Mouse (Mus musculus) frontal cortex, adult 2 months (tissue): ENCODE results near the gene Med17. TPM values are rescaled to one million over a fixed set of nuclear protein-coding genes. Genes with fewer than 3 reads are reported as not detected.
"Not testable (repeated sequence)": the region's sequence is repeated elsewhere in the genome, so short reads cannot be mapped to it uniquely, and the experiment has no call there.

Experiments used
- DNase-seq, 2 experiments: peaks; one replicate each; pipeline ENCODE4 v3.0.0; 2022; ENCODE audit warnings: low spot score in 1 of 2; ENCODE audit errors: extremely low spot score in 1 of 2
- polyA plus RNA-seq: library from polyadenylated mRNA; depleted of rRNA; stranded (reverse); fragments of >200 nt; gene quantifications from 2 replicates; pipeline ENCODE4 v1.2.3, GENCODE M21; 2012; rRNA removed

The Med17 gene
- polyA plus RNA-seq: 44.0 and 48.7 TPM in 2 replicates

DNA sequence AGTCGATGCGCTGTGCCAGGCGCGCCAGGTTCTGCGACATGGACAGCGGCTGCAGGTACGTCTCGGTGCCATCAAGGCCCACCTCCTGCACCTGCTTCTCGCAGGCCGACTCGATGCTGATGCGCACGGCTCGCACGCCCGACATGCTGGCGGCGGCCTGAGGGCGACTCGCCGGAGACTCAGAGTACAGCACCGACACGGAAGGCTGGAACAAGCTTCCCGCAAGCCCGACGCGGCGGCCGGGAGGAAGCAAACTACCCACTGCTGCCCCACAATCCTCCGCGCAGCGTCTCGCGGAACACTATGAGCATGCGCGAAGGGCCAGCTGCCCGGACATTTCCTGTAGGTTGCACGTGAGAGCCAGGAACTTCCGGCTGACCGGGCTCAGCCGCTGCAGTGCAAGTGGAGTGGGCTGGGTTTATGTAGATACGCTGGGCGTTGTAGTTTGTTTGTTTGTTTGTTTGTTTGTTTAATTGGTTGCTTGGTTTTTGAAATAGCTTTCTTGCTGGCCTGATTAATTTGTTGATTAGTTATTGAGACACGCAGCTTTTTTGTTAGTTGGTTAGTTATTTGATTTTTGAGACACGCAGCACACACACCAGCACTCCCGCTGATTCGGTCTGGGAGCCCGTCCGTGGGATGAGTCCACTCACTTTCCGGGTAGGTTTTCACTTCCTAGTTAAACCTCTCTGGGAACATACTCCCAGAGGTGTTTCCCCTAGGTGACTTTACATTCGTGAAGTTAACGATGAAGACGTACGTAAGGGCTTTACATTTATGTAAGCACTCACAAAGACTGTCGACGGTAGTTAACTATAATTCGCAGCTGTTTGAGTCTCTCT lies at the start of gene Med17:
Gene Med17, minus strand, starts transcription at position 283 of the 842 bp plus-strand sequence.
- peak; percentile 88 to 97 for DNase-seq

DNA sequence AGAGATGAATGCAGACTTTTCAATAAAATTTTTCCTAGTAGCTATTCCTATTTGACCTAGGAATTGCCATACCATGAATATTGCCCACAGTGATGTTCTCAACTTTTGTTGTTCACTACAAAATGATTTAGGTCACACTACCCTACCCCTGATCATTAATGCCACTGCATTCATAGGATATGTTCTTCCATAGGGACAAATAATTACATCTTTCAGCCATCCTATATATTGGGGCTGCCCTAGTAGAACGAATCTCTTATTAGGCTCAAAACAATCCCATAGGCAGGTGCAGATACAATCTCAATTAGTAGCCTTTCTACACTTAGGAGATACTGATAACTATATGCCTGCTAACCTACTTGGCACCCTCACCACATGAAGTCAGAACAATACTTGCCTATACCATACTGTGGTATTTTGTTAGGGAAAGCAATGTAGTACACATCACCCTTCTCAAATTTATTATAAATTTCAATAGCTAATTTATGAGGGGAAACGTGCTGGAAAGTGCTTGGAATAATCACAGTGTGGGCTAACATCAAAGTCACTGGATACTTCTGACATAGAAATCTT lies 38.5 kb upstream of the Med17 start:
- DNase-seq: no peak

- DNase-seq: no peak
Measured at GRCm38 (mm10) chr9:15317223-15318169, 37.8 kb upstream of the Med17 start.

- not testable (repeated sequence) for DNase-seq
Measured at GRCm38 (mm10) chr9:15316296-15316695, 36.6 kb upstream of the Med17 start.

GRCm38 (mm10) chr9:15314619-15315018 lies 34.9 kb upstream of the Med17 start:
- no peak for DNase-seq

DNA sequence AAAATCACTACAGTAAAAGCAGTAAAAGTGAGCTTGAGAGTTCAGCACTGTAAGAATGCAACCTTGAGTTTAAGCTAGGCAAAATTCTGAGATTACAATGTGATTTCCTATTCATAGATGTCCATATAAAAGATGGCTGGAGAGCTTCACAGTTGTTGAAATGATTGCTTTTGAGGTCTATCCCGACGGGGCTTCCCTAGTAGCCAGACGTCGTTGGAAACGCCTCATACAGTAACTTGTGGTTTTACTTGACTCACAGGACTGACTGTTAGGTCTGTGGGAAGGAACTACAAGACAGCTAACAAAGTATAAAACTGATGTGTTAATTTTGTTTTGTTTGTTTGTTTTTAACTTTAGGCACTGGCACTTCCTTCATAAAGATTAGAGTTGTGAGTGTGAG lies 33.9 kb upstream of the Med17 start:
- no peak for DNase-seq

DNA sequence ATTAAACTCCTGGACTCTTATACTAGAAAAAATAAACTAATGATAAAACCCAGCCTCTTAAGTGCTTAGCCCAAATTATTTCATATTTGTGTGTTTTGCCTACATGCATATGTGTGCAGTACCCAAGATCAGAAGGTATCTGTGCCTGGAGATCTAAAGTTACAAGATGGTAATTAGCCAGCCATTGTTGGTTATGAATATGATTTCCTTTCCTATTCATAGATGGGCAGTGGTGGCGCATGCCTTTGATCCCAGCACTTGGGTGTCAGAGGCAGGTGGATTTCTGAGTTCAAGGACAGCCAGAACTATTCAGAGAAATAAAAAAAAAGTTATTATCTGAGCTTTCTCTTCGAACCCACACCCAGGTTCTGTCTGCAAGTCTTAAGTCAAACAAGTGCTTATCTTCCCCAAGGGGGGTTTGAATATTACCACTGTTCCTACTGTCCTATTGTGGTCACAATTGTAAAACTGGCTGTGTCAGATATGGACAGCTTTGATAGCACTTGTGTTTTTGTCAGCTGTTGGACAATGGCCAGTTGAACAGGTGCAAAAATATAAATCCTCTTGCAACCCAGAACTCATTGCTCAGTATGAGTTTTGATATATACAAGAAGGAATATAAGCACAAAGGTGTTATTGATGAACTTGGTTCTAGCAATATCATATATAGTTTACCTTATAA lies 32.5 kb upstream of the Med17 start:
- no peak for DNase-seq

- DNase-seq: no peak
Measured at GRCm38 (mm10) chr9:15310179-15310578, 30.4 kb upstream of the Med17 start.

DNA sequence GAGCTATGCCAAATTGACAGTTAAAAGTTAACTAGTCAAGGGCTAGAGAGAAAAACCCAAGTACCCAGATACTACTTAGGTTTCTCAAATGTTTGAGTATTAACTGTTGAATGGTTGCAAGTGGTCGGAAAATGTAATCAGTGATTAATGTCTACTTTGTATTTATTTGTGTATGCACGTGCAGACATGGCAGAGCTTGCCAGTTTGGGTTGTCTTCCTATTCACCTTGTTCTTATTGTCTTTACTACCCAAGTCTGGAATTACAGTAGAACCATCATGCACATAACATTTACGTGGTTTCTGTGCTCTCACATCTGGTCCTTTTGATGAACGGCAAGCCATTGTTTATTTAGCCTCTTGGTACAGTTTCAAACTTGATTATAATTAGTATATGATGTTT lies 29.7 kb upstream of the Med17 start:
- no peak for DNase-seq

- DNase-seq: no peak
Measured at GRCm38 (mm10) chr9:15308254-15308653, 28.5 kb upstream of the Med17 start.

- no peak for DNase-seq
Measured at GRCm38 (mm10) chr9:15307257-15307656, 27.5 kb upstream of the Med17 start.

DNA sequence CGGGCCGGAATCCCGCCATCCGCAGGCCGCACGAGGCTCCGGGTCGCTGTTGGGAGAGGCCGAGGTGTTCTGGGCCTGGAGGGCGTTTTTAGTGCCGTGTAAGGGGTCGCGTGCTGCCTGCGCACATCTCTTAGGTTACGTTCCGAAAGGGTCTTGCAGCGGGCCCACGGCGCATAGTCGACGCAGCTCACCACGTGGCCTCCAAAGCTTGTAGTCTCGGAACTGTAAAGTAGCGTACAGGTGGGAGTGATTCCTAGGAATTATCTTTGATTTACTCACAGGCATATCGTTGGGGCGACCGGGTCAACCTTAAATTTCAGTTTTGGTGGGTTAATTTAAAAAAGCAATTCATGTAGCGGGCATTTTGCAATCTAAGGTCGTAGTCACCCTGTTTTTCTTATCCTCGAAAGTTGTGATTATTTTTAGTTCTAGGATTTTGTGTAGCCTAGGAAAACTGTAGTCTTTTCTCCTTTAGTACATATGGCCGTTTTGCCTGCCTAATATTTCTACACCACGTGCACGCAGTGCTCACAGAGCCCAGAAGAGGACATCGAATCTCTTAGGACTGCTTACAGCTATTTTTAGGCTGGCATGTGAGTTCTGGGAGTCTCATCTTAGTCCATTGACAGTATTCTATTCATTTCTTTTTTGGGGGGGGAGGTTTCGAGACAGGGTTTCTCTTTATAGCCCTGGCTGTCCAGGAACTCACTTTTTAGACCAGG lies 26.8 kb upstream of the Med17 start, which contains the start of gene 4931406C07Rik:
Gene 4931406C07Rik, minus strand, starts transcription at position 51 of the 722 bp plus-strand sequence.
- DNase-seq: peak in 1 of 2 experiments; percentile 35

GRCm38 (mm10) chr9:15305503-15306397 lies 26.0 kb upstream of the Med17 start, which contains the start of gene Taf1d:
TSS of gene Taf1d (plus strand) at chr9:15306214.
- DNase-seq: peak; percentile 91 to 97

DNA sequence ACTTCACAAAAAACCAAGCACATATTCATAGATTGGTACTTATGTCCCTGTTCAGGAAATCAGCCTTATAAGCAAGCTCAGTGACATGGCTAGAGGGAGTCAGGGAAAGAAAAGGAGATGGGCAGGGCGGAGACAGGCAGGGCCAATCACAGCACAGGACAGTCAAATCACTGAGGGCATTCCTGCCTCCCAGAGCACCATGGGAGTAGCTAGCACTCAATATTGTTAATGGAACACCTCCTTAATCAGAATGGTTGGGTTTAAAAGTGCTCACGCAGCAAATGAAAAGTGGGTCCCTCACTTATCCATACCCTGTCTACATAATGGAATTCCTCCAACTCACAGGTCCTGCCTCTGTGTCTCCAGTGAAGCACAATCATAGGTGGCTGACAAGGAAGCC lies 23.1 kb upstream of the Med17 start:
- no peak for DNase-seq

- not testable (repeated sequence) for DNase-seq
Measured at GRCm38 (mm10) chr9:15302006-15302405, 22.3 kb upstream of the Med17 start.

GRCm38 (mm10) chr9:15301399-15301798 lies 21.7 kb upstream of the Med17 start:
- no peak for DNase-seq

DNA sequence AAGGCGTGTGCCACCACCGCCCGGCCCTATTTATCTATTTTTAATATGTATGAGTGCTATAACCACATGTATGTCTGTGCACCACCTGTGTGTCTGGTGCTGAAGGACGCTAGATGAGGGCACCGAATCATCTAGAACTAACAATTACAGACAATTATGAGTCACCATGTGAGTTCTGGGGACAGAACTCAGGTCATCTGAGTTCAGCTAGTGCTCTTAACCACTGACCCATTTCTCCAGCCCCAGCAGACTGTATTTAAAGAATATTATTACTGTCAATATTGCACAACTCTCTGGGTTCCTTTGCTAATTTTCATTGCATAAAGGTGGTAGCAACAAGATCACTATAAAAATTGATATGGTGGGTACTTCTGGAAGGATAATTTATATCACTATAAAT lies 20.3 kb upstream of the Med17 start:
- DNase-seq: no peak

DNA sequence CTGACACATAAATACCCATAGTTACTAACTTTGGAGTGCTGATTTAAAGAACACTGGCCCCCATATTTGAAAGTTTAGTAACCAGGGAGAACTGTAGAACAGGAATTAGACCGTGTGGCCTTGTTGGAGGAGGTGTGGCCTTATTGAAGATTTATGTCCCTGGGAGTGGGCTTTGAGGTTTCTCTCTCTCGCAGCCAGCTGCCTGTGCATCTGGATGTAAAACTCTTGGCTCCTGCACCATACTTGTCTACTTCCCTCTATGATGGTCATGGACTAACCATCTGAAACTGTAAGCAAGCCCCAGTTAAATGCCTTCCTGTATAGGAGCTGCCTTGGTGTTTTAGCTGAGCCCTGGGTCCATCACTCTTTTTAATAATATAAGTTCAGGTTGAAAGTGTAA lies 18.7 kb upstream of the Med17 start:
- no peak for DNase-seq

DNA sequence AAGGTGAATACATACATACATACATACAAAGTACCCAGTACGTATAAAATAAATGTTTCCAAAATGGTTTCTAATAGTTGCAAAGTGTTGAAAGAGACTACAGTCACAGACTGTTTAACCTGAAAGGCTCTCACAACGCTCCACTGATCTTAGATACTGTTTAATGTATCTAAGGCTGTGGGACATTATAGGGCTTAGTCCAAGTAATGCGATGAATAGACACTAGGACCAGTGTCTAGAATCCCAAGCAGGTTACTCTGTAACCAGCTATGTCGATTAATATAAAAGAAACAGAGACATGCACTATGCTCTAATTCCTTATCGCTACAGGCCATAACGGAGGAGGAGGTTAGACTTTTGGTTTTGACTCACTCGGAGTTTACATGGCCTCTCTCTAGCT lies 17.4 kb upstream of the Med17 start:
- no peak for DNase-seq
